Mouse (Mus musculus): Measurements from ENCODE around the gene Iqsec2.
A peak's percentile ranks its signal among the peaks of the same experiment; 100 is the strongest.
"Not testable (repeated sequence)": the region's sequence is repeated elsewhere in the genome, so short reads cannot be mapped to it uniquely, and the experiment has no call there.

Gene Iqsec2

GRCm38 (mm10) chrX:152179670-152180656, 35.9 kb downstream of the Iqsec2 start:
- no peak for DNase-seq

GRCm38 (mm10) chrX:152187151-152187550, 43.1 kb downstream of the Iqsec2 start:
- DNase-seq = no peak

- DNase-seq = no peak
These were observed 47.2 kb downstream of the Iqsec2 start for GRCm38 (mm10) chrX:152191266-152191665.

- DNase-seq = no peak
These were observed 54.0 kb downstream of the Iqsec2 start for GRCm38 (mm10) chrX:152197814-152198648.

- peak; percentile 16 for DNase-seq
These were observed 57.8 kb downstream of the Iqsec2 start for GRCm38 (mm10) chrX:152201737-152202421.

GRCm38 (mm10) chrX:152202422-152203103, 58.5 kb downstream of the Iqsec2 start:
- no peak for DNase-seq

GRCm38 (mm10) chrX:152203247-152203646, 59.2 kb downstream of the Iqsec2 start:
- no peak for DNase-seq

GRCm38 (mm10) chrX:152205486-152205885, 61.4 kb downstream of the Iqsec2 start:
- DNase-seq = no peak

GRCm38 (mm10) chrX:152214703-152215102, 70.6 kb downstream of the Iqsec2 start:
- DNase-seq = no peak

GRCm38 (mm10) chrX:152218529-152218928, 74.5 kb downstream of the Iqsec2 start:
- DNase-seq = no peak

- no peak for DNase-seq
These were observed 77.7 kb downstream of the Iqsec2 start for GRCm38 (mm10) chrX:152221721-152222120.

GRCm38 (mm10) chrX:152222226-152222625, 78.2 kb downstream of the Iqsec2 start:
- DNase-seq = no peak

- no peak for DNase-seq
These were observed 79.2 kb downstream of the Iqsec2 start for GRCm38 (mm10) chrX:152223313-152223712.

GRCm38 (mm10) chrX:152224280-152224679, 80.2 kb downstream of the Iqsec2 start:
- no peak for DNase-seq

- DNase-seq = peak; percentile 96
These were observed 89.0 kb downstream of the Iqsec2 start, which contains the start of gene Kdm5c for GRCm38 (mm10) chrX:152232781-152233763. Gene Kdm5c (plus strand): TSS chrX:152233020.

GRCm38 (mm10) chrX:152234125-152234524, 90.1 kb downstream of the Iqsec2 start:
- DNase-seq = no peak

- no peak for DNase-seq
These were observed 91.7 kb downstream of the Iqsec2 start for GRCm38 (mm10) chrX:152235758-152236157.

GRCm38 (mm10) chrX:152243140-152243539, 99.1 kb downstream of the Iqsec2 start:
- not testable (repeated sequence) for DNase-seq

- no peak for DNase-seq
These were observed 100.6 kb downstream of the Iqsec2 start for GRCm38 (mm10) chrX:152244492-152245189.

GRCm38 (mm10) chrX:152271189-152271588, 127.1 kb downstream of the Iqsec2 start:
- no peak for DNase-seq
